Mouse (Mus musculus) 3134 (cell line): ENCODE measurements around the gene Nkx1-2.
A peak's percentile ranks its signal among the peaks of the same experiment; 100 is the strongest.

ENCODE experiments used
- DNase-seq: peaks from one replicate; pipeline ENCODE4 v3.0.0-alpha.2; 2011; ENCODE audit warnings: low spot score; ENCODE audit not compliant: insufficient read length; ENCODE audit errors: extremely low read depth

Gene Nkx1-2

GRCm38 (mm10) chr7:132608316-132609020 lies 9.0 kb upstream of the Nkx1-2 start:
- DNase-seq, result no peak

GRCm38 (mm10) chr7:132605689-132606088 lies 6.3 kb upstream of the Nkx1-2 start:
- DNase-seq, result no peak

- no peak for DNase-seq
Observed at GRCm38 (mm10) chr7:132604720-132605119, 5.3 kb upstream of the Nkx1-2 start.

- DNase-seq, result no peak
Observed at GRCm38 (mm10) chr7:132600926-132601325, 1.5 kb upstream of the Nkx1-2 start.

- no peak for DNase-seq
Observed at GRCm38 (mm10) chr7:132600026-132600425, 589 bp upstream of the Nkx1-2 start.

- no peak for DNase-seq
Observed at GRCm38 (mm10) chr7:132597251-132598041, 2.0 kb downstream of the Nkx1-2 start.

- DNase-seq, result no peak
Observed at GRCm38 (mm10) chr7:132596557-132597250, 2.7 kb downstream of the Nkx1-2 start.

GRCm38 (mm10) chr7:132595787-132596186 lies 3.6 kb downstream of the Nkx1-2 start:
- DNase-seq, result no peak

GRCm38 (mm10) chr7:132594325-132594724 lies 5.1 kb downstream of the Nkx1-2 start:
- no peak for DNase-seq

GRCm38 (mm10) chr7:132593762-132594161 lies 5.7 kb downstream of the Nkx1-2 start:
- DNase-seq, result no peak

- DNase-seq, result no peak
Observed at GRCm38 (mm10) chr7:132589610-132590009, 9.8 kb downstream of the Nkx1-2 start.

- DNase-seq, result no peak
Observed at GRCm38 (mm10) chr7:132587167-132587566, 12.3 kb downstream of the Nkx1-2 start.

- no peak for DNase-seq
Observed at GRCm38 (mm10) chr7:132585695-132586491, 13.5 kb downstream of the Nkx1-2 start.

GRCm38 (mm10) chr7:132581441-132581840 lies 18.0 kb downstream of the Nkx1-2 start:
- DNase-seq, result no peak

- DNase-seq, result no peak
Observed at GRCm38 (mm10) chr7:132580511-132580910, 18.9 kb downstream of the Nkx1-2 start.

- DNase-seq, result no peak
Observed at GRCm38 (mm10) chr7:132576891-132577290, 22.5 kb downstream of the Nkx1-2 start.

GRCm38 (mm10) chr7:132576116-132576650 lies 23.3 kb downstream of the Nkx1-2 start, which contains the start of gene Oat:
Gene Oat (minus strand): TSS chr7:132576398.
- DNase-seq, result peak; percentile 95

- DNase-seq, result peak; percentile 86
Observed at GRCm38 (mm10) chr7:132575623-132576022, 23.8 kb downstream of the Nkx1-2 start.

GRCm38 (mm10) chr7:132574646-132575045 lies 24.8 kb downstream of the Nkx1-2 start:
- no peak for DNase-seq

GRCm38 (mm10) chr7:132573205-132573604 lies 26.2 kb downstream of the Nkx1-2 start:
- DNase-seq, result no peak
